Mouse (Mus musculus) forebrain, embryonic 11.5 days (tissue): Measurements from ENCODE around the gene Wdr93. TPM values are rescaled to one million over a fixed set of nuclear protein-coding genes. Genes with fewer than 3 reads are reported as not detected.

ENCODE experiments used
- ATAC-seq: fragments of 200-750 bp; cut with Nextera tagmentation; replicated peaks from 2 replicates; pipeline ENCODE4 v1.8.0; 2017; ENCODE audit warnings: moderate TSS enrichment; ENCODE audit not compliant: low FRiP score
- DNase-seq: peaks from one replicate; pipeline ENCODE4 v3.0.0-alpha.2; 2017; ENCODE audit warnings: low spot score
- H3K27ac ChIP-seq: fragments of 300-500 bp; sonication (generic); 2 replicates; pipeline ENCODE4 v1.5.1; 2014; ENCODE audit warnings: low read depth, low read length
- H3K27me3 ChIP-seq: fragments of 300-500 bp; sonication (generic); 2 replicates; pipeline ENCODE4 v1.6.1; 2014; ENCODE audit warnings: mild to moderate bottlenecking, low read length, mixed read lengths; ENCODE audit not compliant: control insufficient read depth, insufficient read depth
- H3K36me3 ChIP-seq: fragments of 300-500 bp; sonication (generic); 2 replicates; pipeline ENCODE4 v1.6.1; 2014; ENCODE audit warnings: mild to moderate bottlenecking, low read length, moderate library complexity, mixed read lengths; ENCODE audit not compliant: control insufficient read depth, insufficient read depth
- H3K4me1 ChIP-seq: fragments of 300-500 bp; sonication (generic); replicated peaks from 2 replicates; pipeline ENCODE4 v1.6.1; 2014; ENCODE audit warnings: low read length, mixed read lengths; ENCODE audit not compliant: control insufficient read depth, insufficient read depth
- H3K4me2 ChIP-seq: fragments of 300-500 bp; sonication (generic); 2 replicates; pipeline ENCODE4 v1.6.1; 2014; ENCODE audit warnings: low read depth, mild to moderate bottlenecking, low read length, moderate library complexity, mixed read lengths; ENCODE audit not compliant: severe bottlenecking
- H3K4me3 ChIP-seq: fragments of 300-500 bp; sonication (generic); 2 replicates; pipeline ENCODE4 v1.5.1; 2014; ENCODE audit warnings: low read depth, low read length
- H3K9ac ChIP-seq: fragments of 300-500 bp; sonication (generic); 2 replicates; pipeline ENCODE4 v1.6.1; 2014; ENCODE audit warnings: low read length
- H3K9me3 ChIP-seq: fragments of 300-500 bp; sonication (generic); 2 replicates; pipeline ENCODE4 v1.6.1; 2016; ENCODE audit warnings: low read length, mixed read lengths; ENCODE audit not compliant: control insufficient read depth
- WGBS: fragments of 180-500 bp; shearing (Covaris S2); extraction: QIAGEN DNeasy Blood & Tissue Kit; methylation state at CpG from one replicate; pipeline ENCODE4 v1.1.7; 2014; 5-methylcytosine and 5-hydroxymethylcytosine counted together
- polyA plus RNA-seq: library from polyadenylated mRNA; unstranded; fragments of >200 nt; fragmentation: Nextera tagmentation; extraction: Ambion mirVana; gene quantifications from 2 replicates; pipeline ENCODE4 v1.2.1, GENCODE M21; 2014

The Wdr93 gene
- 0.21 and 0.37 TPM in 2 replicates for polyA plus RNA-seq

DNA sequence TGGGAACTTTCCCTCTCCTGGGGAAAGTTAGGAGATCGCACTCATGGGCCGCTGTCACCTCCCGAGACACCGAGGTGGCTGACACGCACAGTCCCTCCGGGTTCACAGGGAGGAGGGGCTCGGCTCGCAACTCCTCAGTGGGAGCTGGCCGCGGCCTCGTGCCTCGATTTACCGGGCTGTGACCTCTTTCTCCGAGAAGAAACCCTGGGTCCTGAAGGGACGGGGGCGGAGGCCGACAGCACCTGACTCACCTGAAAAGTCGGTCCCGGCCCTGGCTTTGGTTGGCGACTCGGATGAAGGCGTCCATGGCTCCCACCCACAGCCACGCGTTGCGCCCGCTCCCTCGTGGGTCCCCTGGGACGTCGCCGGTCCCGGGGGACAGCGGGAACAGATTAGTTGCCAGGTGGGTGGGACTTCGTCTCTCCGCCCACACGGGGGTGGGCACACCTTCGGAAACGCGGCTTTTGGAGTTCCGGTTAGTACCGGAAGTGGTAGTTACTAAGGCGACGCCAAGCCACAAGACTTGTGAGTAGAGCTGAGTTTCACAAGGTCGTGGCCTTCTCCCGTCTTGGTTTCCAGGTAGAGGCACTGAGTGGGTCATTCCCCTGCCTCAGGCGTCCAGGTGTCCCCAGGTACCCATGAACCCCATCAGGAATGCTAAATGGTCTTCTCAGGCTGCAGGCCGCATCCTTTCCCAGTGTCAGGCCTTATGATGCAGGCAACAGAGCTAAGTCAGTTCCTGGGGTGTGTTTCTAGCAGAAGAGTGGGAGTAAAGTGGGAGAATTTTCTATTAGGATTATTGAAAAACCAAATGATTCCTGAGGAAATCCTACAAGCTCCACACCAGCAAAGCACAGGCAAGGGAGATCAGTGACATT is at the start of gene Wdr93, which contains the start of gene Pex11a:
Gene Wdr93 (plus strand): TSS at position 505 of the 878 bp plus-strand sequence.
Gene Pex11a (minus strand): TSS at position 473 of the 878 bp plus-strand sequence.
- H3K27ac ChIP-seq: no peak within 1 kb of the TSS
- H3K36me3 ChIP-seq: no peaks in the 10 kb centered on the region
- peaks cover 3% of the 10 kb centered on the region; the same call in 1 of the 2 replicates for H3K4me1 ChIP-seq
- WGBS: 3% methylated on average over 46 of the region's 46 CpGs
- peak; percentile 81 for ATAC-seq
- DNase-seq: peak; percentile 81
- no peaks in the 10 kb centered on the region for H3K9me3 ChIP-seq
- H3K4me3 ChIP-seq: peak within 1 kb of the TSS; percentile 72
- no peaks in the 10 kb centered on the region for H3K27me3 ChIP-seq
- peak within 1 kb of the TSS; percentile 96 for H3K4me2 ChIP-seq
- H3K9ac ChIP-seq: peak within 1 kb of the TSS; percentile 64

DNA sequence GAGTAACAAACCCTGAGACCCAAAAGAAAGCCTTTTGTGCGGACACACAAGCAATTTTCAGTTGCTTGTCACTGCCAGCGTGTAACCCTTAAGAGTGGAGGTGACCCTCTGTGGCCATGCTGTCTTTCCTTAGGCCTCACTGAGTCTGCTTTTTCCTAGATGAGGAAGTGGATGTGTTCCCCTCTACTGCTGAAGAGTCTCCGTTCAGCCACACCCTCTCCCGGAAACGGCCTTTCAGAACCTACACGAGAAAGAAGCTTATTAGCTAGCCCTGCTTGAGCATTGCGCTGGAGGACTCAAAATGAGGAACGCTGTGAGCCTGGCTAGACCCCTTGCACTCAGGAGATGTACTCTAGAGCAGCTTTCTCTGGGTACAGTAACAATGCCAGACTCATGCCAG is 46.5 kb upstream of the Wdr93 start:
- Histone ChIP-seq H3K4me1 (no peaks in the 10 kb centered on the region), H3K9me3 (no peaks in the 10 kb centered on the region), H3K9ac (no peak overlapping the region), H3K36me3 (peaks cover 24% of the 10 kb centered on the region), H3K4me2 (no peak overlapping the region), H3K4me3 (no peak overlapping the region), H3K27me3 (no peaks in the 10 kb centered on the region), H3K27ac (no peak overlapping the region)
- DNase-seq: no peak
- 88% methylated on average over 8 of the region's 8 CpGs for WGBS
- ATAC-seq: no peak

DNA sequence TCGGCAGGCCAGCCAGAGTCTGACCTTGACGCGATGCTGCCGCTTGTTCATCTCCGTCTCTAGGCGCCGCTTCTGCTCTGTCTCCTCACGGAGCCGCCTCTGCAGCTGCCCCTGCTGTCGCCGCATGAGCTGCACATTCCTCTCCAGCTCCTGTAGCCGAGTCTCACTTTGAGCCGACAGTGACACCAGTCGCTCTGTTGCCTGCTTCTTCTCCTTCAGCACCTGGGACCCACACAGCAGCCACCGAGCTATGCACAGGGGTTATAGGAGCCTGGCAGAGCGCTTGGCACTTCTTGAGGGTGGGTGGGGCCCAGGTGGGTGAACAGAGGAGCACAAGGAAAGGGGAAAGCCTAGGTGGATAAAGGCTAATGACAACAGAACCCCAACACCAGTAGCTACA is 40.2 kb upstream of the Wdr93 start:
- H3K9ac ChIP-seq: no peak overlapping the region
- H3K4me3 ChIP-seq: no peak overlapping the region
- ATAC-seq (no peak), DNase-seq (no peak)
- no peak overlapping the region for H3K4me2 ChIP-seq
- no peak overlapping the region for H3K27ac ChIP-seq
- 89% methylated on average over 16 of the region's 16 CpGs for WGBS
- H3K27me3 ChIP-seq: no peaks in the 10 kb centered on the region
- H3K4me1 ChIP-seq: no peaks in the 10 kb centered on the region
- H3K36me3 ChIP-seq: peaks cover 7% of the 10 kb centered on the region; the same call in 1 of the 2 replicates
- H3K9me3 ChIP-seq: no peaks in the 10 kb centered on the region

GRCm38 (mm10) chr7:79705210-79705609 is 37.8 kb upstream of the Wdr93 start:
- H3K4me1 ChIP-seq: peaks cover 3% of the 10 kb centered on the region; the same call in 1 of the 2 replicates
- H3K36me3 ChIP-seq: peaks cover 5% of the 10 kb centered on the region; the same call in 1 of the 2 replicates
- 92% methylated on average over 5 of the region's 5 CpGs for WGBS
- DNase-seq (no peak), ATAC-seq (no peak)
- no peaks in the 10 kb centered on the region for H3K9me3 ChIP-seq
- no peak overlapping the region for H3K4me2 ChIP-seq
- H3K27ac ChIP-seq: no peak overlapping the region
- H3K27me3 ChIP-seq: no peaks in the 10 kb centered on the region
- H3K9ac ChIP-seq: no peak overlapping the region
- H3K4me3 ChIP-seq: no peak overlapping the region

GRCm38 (mm10) chr7:79710130-79710607 is 32.8 kb upstream of the Wdr93 start:
- Histone ChIP-seq H3K4me1 (peaks cover 11% of the 10 kb centered on the region; the same call in 1 of the 2 replicates), H3K27ac (no peak overlapping the region), H3K36me3 (no peaks in the 10 kb centered on the region; the same call in 1 of the 2 replicates), H3K4me3 (peak overlapping the region; percentile 32), H3K27me3 (peaks cover 6% of the 10 kb centered on the region; the same call in 1 of the 2 replicates), H3K4me2 (peak overlapping the region; percentile 68), H3K9me3 (no peaks in the 10 kb centered on the region), H3K9ac (peak overlapping the region; percentile 53)
- DNase-seq: peak; percentile 90
- WGBS: under 1% methylated on average over 55 of the region's 55 CpGs
- peak; percentile 84 for ATAC-seq

DNA sequence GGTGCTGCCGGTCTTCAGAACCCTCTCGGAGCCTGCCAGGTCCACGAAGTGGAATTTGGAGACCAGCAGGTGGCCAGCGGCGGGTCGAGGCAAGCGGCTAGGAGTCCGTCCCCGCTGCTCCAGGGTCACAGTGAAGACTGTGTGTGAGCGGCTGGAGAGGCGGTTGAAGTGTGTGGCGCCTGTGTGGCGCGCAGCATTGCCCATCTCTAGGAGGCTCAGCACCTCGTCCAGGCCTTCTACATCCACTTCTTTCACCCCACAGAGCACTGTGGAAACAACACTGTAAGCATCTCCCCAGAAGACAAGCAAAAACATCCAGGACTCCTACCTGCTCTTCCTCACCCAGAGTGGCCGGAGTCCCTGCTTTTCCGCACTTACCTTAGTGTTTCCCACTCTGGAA is 32.1 kb upstream of the Wdr93 start:
- Histone ChIP-seq H3K27ac (no peak overlapping the region), H3K4me2 (peak overlapping the region; percentile 68), H3K36me3 (no peaks in the 10 kb centered on the region; the same call in 1 of the 2 replicates), H3K4me1 (peaks cover 11% of the 10 kb centered on the region; the same call in 1 of the 2 replicates), H3K27me3 (peaks cover 6% of the 10 kb centered on the region; the same call in 1 of the 2 replicates), H3K4me3 (peak overlapping the region; percentile 32), H3K9ac (peak overlapping the region; percentile 45; the same call in 1 of the 2 replicates), H3K9me3 (no peaks in the 10 kb centered on the region)
- WGBS: 24% methylated on average over 17 of the region's 17 CpGs
- DNase-seq (no peak), ATAC-seq (no peak)

- no peaks in the 10 kb centered on the region for H3K9me3 ChIP-seq
- ATAC-seq (peak; percentile 92), DNase-seq (peak; percentile 96)
- H3K27me3 ChIP-seq: peaks cover 6% of the 10 kb centered on the region; the same call in 1 of the 2 replicates
- H3K4me2 ChIP-seq: peak within 1 kb of the TSS; percentile 85
- WGBS: under 1% methylated on average over 54 of the region's 55 CpGs
- H3K4me1 ChIP-seq: peaks cover 11% of the 10 kb centered on the region; the same call in 1 of the 2 replicates
- peak within 1 kb of the TSS; percentile 68 for H3K4me3 ChIP-seq
- H3K36me3 ChIP-seq: no peaks in the 10 kb centered on the region
- no peak within 1 kb of the TSS for H3K27ac ChIP-seq
- peak within 1 kb of the TSS; percentile 76 for H3K9ac ChIP-seq
Observed at GRCm38 (mm10) chr7:79715187-79715981, 27.6 kb upstream of the Wdr93 start, which contains the start of gene Kif7. Kif7 (minus strand) TSS chr7:79715720.
